Mouse (Mus musculus) urinary bladder, postnatal 4 days (tissue): ENCODE measurements around the gene Hpse2.
"Not testable (repeated sequence)": the region's sequence is repeated elsewhere in the genome, so short reads cannot be mapped to it uniquely, and the experiment has no call there.

Source experiments
- DNase-seq, 2 experiments: peaks; one replicate each; pipeline ENCODE4 v3.0.0; 2021 to 2022; ENCODE audit warnings: low spot score in 2 of 2

Hpse2 gene

DNA sequence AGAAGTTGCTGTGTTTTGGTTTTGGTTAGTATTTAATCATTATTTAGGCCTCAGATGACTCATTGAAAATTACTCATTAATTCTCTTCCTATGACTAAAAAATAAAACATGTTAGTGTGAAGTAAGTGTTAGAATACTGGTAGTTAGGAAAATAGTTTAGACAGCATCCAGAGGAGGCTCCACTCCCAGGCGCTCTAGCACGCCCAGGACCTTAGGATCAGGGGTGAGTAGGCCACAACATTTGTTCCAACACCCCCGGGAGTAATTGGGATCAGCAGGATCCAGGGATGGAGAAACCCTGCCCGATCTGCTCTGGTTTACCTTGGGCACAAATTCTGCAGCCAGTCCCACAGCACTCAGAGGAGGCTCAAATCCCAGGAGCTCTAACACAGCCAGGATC, 532.5 kb downstream of the Hpse2 start:
- no peak for DNase-seq

- no peak for DNase-seq
These were observed 537.7 kb downstream of the Hpse2 start for GRCm38 (mm10) chr19:42850444-42850843.

DNA sequence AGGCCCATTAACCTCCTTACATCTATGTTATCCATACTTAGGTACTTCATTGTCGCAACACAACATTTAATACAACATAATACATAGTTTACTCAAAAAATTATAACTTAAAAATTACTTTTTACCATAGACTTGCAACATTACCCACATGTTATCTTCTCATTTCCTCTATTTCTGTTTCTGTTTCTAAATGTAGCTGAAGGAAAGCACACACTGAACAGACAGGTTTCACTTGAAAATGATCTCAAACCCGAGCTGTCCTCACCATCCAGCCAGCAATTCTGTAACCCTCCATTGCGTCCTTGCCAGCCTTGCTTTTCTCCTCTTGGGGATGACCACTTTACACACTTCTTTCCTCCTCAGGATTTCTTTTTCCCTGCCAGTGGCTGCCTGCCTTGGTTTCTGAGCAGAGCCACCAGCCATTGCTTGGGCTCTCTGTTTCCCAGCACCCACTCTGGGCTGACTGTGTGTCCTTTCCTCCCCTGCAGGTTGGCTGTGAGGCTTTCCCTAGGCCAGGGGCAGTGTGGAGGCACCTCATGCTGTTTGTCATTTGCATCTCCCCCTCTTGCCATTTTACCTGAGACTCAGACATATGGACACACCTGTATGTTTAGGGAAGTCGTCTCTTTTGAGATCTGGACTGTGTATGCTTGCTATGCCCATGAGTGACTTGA, 548.4 kb downstream of the Hpse2 start:
- DNase-seq, result no peak

GRCm38 (mm10) chr19:42839118-42839517, 549.0 kb downstream of the Hpse2 start:
- DNase-seq, result no peak

DNA sequence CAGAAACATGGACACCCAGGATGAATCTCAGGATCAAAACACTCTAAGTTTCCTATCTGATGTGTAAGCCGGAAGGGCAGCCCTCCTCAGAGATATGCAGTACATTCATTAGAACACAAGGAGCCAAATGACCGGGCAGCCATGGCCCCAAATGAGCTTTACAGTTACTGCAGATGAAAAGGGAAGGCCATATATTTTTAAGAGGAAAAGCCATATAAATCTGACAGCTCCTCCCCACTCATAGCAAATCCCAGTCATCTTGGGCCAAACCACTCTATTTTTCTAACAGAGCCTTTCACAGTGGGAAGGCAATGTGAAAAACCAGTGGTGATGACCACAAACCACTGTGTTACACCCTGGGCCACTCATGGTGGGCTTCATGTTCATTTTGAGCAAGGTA, 549.9 kb downstream of the Hpse2 start:
- DNase-seq, result no peak

DNA sequence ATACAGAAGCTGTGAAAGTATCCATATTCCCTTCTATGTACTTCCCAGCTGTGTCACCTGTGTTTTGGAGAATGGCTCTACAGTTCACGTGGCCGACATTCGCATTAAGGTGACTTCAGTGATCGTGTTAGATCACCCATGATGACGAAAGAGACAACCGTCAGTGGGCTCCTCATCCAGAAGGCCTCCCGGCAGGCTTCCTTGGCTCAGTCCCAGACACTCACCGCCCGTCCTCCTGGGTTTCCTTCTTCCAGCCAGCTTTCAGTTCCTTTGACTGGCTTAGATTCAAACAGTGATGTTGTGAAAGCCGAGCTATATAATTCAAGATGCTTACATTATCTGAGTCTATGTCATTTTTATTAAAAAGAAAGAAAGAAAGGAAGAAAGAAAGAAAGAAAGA, 550.6 kb downstream of the Hpse2 start:
- DNase-seq, result no peak

- no peak for DNase-seq
These were observed 555.0 kb downstream of the Hpse2 start for GRCm38 (mm10) chr19:42833126-42833525.

- no peak for DNase-seq
These were observed 555.9 kb downstream of the Hpse2 start for GRCm38 (mm10) chr19:42832251-42832650.

DNA sequence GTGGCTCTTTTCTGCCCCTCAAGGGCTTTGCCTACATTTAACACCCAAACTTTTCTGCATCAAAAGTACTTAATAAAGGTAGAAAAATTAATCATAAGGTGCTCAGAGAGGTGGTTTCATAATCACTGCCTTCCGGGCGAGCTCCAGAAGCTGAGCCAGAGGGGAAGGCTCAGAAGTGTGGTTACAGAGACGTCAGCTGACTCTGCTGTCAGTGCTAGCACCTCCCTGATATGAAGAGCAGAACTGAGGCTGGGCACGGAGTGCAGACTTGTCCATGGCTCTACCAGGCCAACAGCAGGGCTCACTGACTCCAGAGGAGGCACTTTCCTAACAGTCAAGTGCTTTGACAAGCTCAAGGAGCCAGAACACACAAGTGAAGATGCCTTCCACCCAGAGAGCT, 559.0 kb downstream of the Hpse2 start:
- no peak for DNase-seq

GRCm38 (mm10) chr19:42827843-42828242, 560.3 kb downstream of the Hpse2 start:
- no peak for DNase-seq

DNA sequence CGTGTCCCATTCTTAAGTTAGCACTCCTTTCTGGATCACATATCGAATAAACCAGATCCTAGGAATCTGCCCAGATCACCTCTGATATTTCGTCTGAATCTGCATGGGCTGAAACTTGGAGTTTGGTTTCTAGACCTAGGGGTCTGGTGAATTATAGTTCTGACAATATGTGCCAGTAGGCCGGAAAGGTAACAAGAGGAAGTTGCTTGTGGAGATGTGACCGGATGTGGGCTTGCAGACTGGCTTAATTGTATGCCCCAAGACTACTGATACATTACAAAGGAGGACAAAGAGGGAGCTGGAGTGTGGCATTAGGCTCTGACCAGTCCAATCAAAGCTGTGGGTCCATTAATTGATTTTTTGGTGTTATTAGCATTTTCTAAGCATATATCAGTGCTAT, 568.0 kb downstream of the Hpse2 start:
- no peak for DNase-seq

GRCm38 (mm10) chr19:42817761-42818160, 570.4 kb downstream of the Hpse2 start:
- DNase-seq, result no peak

DNA sequence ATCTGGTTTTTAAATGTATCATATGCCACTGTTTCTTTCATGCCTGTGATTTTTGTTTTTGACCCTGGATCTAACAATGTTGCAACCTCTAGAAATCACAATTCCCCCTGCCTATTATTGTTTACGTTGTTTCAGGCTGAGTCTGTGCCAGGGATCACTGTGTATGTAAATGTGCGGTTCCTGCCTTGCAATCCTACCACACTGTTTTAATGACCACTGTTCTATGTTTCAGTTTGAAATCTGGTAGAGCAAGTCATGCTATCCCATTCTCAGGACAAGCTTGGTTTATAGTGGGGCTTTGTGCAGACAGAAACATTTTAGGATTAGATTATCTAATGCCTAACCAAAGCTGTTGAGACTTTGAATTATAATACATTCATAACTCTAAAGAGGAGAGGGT, 571.9 kb downstream of the Hpse2 start:
- no peak for DNase-seq

- no peak for DNase-seq
These were observed 578.0 kb downstream of the Hpse2 start for GRCm38 (mm10) chr19:42810140-42810539.

- DNase-seq, result no peak
These were observed 578.7 kb downstream of the Hpse2 start for GRCm38 (mm10) chr19:42809491-42809890.

DNA sequence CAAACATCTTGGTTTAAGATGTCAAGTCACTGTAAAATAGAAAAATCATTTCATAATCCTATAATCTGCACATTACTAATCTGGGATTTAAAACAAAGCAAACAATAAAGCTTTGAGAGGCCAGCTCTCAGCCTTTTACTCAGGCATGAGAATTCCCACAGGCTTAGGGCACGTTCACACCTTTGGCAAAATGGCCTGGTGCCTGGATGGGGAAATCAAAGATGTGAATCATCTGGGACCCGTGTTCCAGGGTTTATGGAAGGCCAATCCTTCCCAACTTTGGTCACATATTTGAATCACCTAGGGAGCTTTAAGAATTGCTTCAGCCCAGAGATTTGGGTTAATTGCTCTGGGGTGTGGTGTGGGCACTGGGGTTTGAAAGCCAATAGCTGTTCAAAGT, 590.3 kb downstream of the Hpse2 start:
- no peak for DNase-seq

GRCm38 (mm10) chr19:42795801-42796200, 592.4 kb downstream of the Hpse2 start:
- peak in 1 of 2 experiments; percentile 15 for DNase-seq

DNA sequence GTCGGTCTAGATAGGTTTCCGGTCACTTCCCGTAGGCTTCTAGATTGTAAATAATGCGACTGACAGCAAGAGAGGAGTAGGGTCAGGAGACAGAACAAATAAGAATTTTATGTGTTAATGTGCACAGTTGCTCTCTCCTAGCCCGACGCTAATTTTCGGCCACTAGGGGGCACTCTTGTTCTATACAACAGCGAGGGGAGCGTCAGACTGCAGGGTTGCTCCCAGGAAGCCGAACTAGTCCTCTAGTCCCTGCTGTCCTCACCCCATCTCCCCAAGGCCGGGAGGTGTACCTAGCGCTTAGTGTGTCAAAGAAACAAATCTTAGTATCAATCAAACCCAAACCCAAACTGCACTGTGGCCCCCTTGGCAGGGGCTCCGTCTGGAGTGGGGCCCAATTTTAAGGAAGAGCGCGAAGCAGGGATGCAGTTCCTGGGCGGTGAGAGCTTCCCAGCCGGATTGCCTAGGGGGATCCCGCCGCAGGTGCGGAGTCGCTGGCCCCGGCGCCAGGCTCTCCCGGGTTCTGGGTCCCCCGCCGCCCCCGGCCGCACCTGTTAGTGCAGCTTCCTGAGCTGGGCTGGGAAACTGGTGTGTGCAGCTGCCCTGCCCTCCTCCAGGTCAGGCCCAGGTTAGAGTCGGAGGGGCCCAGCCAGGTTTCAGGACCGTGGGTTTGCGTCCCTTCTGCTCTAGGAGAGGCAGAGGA, 593.1 kb downstream of the Hpse2 start:
- peak; percentile 78 to 93 for DNase-seq

- no peak for DNase-seq
These were observed 599.8 kb downstream of the Hpse2 start for GRCm38 (mm10) chr19:42788311-42788710.

- DNase-seq, result no peak
These were observed 602.5 kb downstream of the Hpse2 start for GRCm38 (mm10) chr19:42785562-42786220.

GRCm38 (mm10) chr19:42785129-42785528, 603.0 kb downstream of the Hpse2 start:
- DNase-seq, result no peak

GRCm38 (mm10) chr19:42780156-42780538, 608.0 kb downstream of the Hpse2 start:
- DNase-seq, result not testable (repeated sequence)

- DNase-seq, result peak; percentile 84 to 89
These were observed 608.5 kb downstream of the Hpse2 start, which contains the start of gene Hps1 for GRCm38 (mm10) chr19:42779531-42780155. Gene Hps1 (minus strand): TSS chr19:42779978.
